Mouse (Mus musculus): ENCODE data around the gene Prickle2.

DNA sequence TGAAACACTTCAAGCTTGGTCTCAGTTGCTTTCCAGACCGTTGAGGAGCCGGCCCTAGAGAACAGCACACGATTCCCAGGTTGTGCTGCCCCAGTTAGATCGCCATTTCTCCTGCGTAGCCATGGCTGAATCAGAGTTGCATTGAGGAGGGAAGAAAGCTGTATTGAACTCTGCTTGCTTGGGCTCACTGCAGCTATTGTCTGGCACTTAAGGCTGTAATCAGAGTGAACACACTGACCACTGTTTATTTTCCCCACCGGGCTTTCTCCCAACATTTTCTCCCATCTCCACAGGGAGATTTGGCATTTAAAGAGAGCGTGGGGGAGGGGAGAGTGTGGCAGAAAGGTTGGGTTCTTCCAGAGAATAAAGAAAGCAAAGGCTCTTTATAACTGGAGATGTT, 22.6 kb upstream of the Prickle2 start:
- no peak for TF ChIP-seq POLR2A (IDR thresholded peaks at IDR 0.05; ENCODE audit: borderline replicate concordance, extremely low read depth, low read depth, low read length)
- no peak for TF ChIP-seq CTCF (IDR thresholded peaks at IDR 0.05; ENCODE audit: insufficient read depth, low read length)

All from lung, adult 2 months (tissue).